Mouse (Mus musculus): ENCODE measurements around the gene Anks3. TPM values are rescaled to one million over a fixed set of nuclear protein-coding genes. Genes with fewer than 3 reads are reported as not detected.

Anks3 gene
- total and polyA plus RNA-seq, 3 experiments: 27.1 to 33.9 TPM; not detected in 1

DNA sequence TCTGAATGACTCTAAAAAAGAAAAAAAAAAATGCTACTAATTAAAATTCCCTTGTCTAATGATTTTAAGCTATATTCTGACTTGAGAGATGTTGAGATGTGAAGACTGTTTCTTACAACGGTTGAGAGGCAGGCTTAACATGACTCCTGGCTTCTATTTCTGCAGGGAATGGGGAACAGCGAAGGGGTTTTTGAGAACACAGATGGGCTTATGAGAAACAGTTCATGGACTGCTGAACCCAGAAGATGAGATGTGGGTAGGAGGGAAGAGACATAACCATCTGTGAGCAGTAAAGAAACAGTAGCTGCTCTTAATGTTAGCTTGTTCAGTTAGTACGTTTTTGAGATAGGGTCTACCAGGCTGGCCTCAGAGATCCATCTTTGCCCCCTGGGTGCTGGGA lies 7.4 kb downstream of the Anks3 start:
- peaks cover 0 to 6% of the 10 kb centered on the region in 2 experiments; a peak in 2 of 4 replicates for H3K36me3 ChIP-seq (ENCODE audit: control insufficient read depth in 1 of 2, insufficient read depth in 2 of 2, low read length in 2 of 2)
- H3K27me3 ChIP-seq (ENCODE audit: control insufficient read depth in 1 of 2, insufficient read depth in 2 of 2, low read length in 2 of 2): no peaks in the 10 kb centered on the region
- no peak for DNase-seq (ENCODE audit: low read depth, low spot score)

GRCm38 (mm10) chr16:4947378-4947777 lies 16.6 kb downstream of the Anks3 start:
- no peaks in the 10 kb centered on the region for H3K79me2 ChIP-seq (ENCODE audit: control insufficient read depth, insufficient read depth, low read length, poor library complexity)
- H3K27me3 ChIP-seq (ENCODE audit: control insufficient read depth in 1 of 2, insufficient read depth in 2 of 2, low read length in 2 of 2): no peaks in the 10 kb centered on the region
- no peak overlapping the region for H3K27ac ChIP-seq (ENCODE audit: control insufficient read depth, low read depth, low read length)
- no peaks in the 10 kb centered on the region for H3K4me1 ChIP-seq (ENCODE audit: control insufficient read depth in 1 of 2, insufficient read depth in 2 of 2, low read length in 2 of 2)
- peaks cover 0 to 6% of the 10 kb centered on the region in 2 experiments; a peak in 2 of 4 replicates for H3K36me3 ChIP-seq (ENCODE audit: control insufficient read depth in 1 of 2, insufficient read depth in 2 of 2, low read length in 2 of 2)
- no peaks in the 10 kb centered on the region for H3K9me3 ChIP-seq (replicated peaks; ENCODE audit: insufficient read depth, low read length)
- DNase-seq (ENCODE audit: low read depth, low spot score): no peak
- no peak overlapping the region for H3K4me3 ChIP-seq (ENCODE audit: control insufficient read depth in 1 of 2, insufficient read depth in 1 of 2, low read depth in 2 of 2, low read length in 2 of 2)
- no peak overlapping the region for H3K9ac ChIP-seq (ENCODE audit: control insufficient read depth, low read depth, low read length, poor library complexity, severe bottlenecking)
- TF ChIP-seq GABPA (IDR thresholded peaks at IDR 0.05; ENCODE audit: low read depth, low read length): no peak
- no peak for TF ChIP-seq RCOR1 (IDR thresholded peaks at IDR 0.05; ENCODE audit: low read depth, low read length)
- TF ChIP-seq UBTF (IDR thresholded peaks at IDR 0.05; ENCODE audit: borderline replicate concordance, insufficient read depth, low read depth, low read length): no peak
- TF ChIP-seq NELFE (IDR thresholded peaks at IDR 0.05; ENCODE audit: low read depth, low read length): no peak
- TF ChIP-seq MYC (IDR thresholded peaks at IDR 0.05; ENCODE audit: low read depth, low read length): no peak
- TF ChIP-seq CHD1 (IDR thresholded peaks at IDR 0.05; ENCODE audit: low read depth, low read length): no peak
- no peak for TF ChIP-seq ETS1 (IDR thresholded peaks at IDR 0.05; ENCODE audit: low read depth, low read length)
- TF ChIP-seq HCFC1 (IDR thresholded peaks at IDR 0.05; ENCODE audit: low read depth, low read length): no peak

More for the DNA sequence above, 7.4 kb downstream of the Anks3 start:
- Histone ChIP-seq H3K9me3 (replicated peaks; ENCODE audit: insufficient read depth, low read length) (no peaks in the 10 kb centered on the region), H3K4me3 (ENCODE audit: control insufficient read depth in 1 of 2, insufficient read depth in 1 of 2, low read depth in 2 of 2, low read length in 2 of 2) (no peak overlapping the region), H3K4me1 (ENCODE audit: control insufficient read depth in 1 of 2, insufficient read depth in 2 of 2, low read length in 2 of 2) (no peaks in the 10 kb centered on the region), H3K9ac (ENCODE audit: control insufficient read depth, low read depth, low read length, poor library complexity, severe bottlenecking) (no peak overlapping the region), H3K79me2 (ENCODE audit: control insufficient read depth, insufficient read depth, low read length, poor library complexity) (peaks cover 2% of the 10 kb centered on the region; the same call in 1 of the 2 replicates), H3K27ac (ENCODE audit: control insufficient read depth, low read depth, low read length) (no peak overlapping the region)
- TF ChIP-seq USF1 (IDR thresholded peaks at IDR 0.05; ENCODE audit: low read depth, low read length) (no peak), MAX (IDR thresholded peaks at IDR 0.05; ENCODE audit: low read length) (no peak), CHD2 (IDR thresholded peaks at IDR 0.05; ENCODE audit: low read length) (no peak), MYB (IDR thresholded peaks at IDR 0.05; ENCODE audit: low read depth, low read length) (no peak), MYC (IDR thresholded peaks at IDR 0.05; ENCODE audit: low read depth, low read length) (no peak), CTCF (IDR thresholded peaks at IDR 0.05 in 2 of 3, conservative IDR thresholded peaks at IDR 0.05 in 1 of 3; ENCODE audit: control insufficient read depth in 1 of 3, insufficient read depth in 1 of 3, low read depth in 2 of 3, low read length in 3 of 3, poor library complexity in 1 of 3, severe bottlenecking in 1 of 3) (no peak), ZKSCAN1 (IDR thresholded peaks at IDR 0.05; ENCODE audit: low read depth, low read length) (no peak), NRF1 (IDR thresholded peaks at IDR 0.05; ENCODE audit: insufficient read depth, low read depth, low read length, poor library complexity, severe bottlenecking) (no peak)

DNA sequence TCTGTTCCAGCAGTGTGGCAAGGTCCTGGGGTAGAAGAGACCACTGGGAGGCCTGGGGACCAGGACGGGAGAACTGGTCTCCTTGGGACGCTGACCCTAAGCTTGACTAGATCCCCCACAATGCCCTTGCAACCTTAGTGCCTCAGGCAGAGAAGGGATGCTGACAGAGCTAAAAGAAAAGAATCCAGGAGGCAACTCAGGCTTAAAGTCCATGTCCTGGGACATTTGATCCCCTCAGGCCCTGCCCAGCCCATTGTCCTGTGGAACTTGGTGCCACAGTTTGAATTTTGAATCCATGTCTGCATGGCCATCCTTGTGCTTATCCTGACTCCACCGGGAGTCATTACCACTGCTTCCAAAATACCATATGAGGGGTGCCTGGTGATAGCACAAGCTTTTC lies 17.9 kb downstream of the Anks3 start:
- no peak for DNase-seq (ENCODE audit: low read depth, low spot score)
- H3K36me3 ChIP-seq (ENCODE audit: control insufficient read depth in 1 of 2, insufficient read depth in 2 of 2, low read length in 2 of 2): peaks cover 0 to 1% of the 10 kb centered on the region in 2 experiments; a peak in 2 of 4 replicates
- no peaks in the 10 kb centered on the region for H3K27me3 ChIP-seq (ENCODE audit: control insufficient read depth in 1 of 2, insufficient read depth in 2 of 2, low read length in 2 of 2)
- TF ChIP-seq MEF2A (IDR thresholded peaks at IDR 0.05; ENCODE audit: extremely low read depth, insufficient replicate concordance, low read depth, low read length, poor library complexity, severe bottlenecking) (no peak), TAL1 (IDR thresholded peaks at IDR 0.05; ENCODE audit: low read length) (no peak), CHD1 (IDR thresholded peaks at IDR 0.05; ENCODE audit: low read depth, low read length) (no peak), ELF1 (IDR thresholded peaks at IDR 0.05; ENCODE audit: low read depth, low read length) (no peak), ZC3H11A (IDR thresholded peaks at IDR 0.05; ENCODE audit: low read depth, low read length) (no peak), RCOR1 (IDR thresholded peaks at IDR 0.05; ENCODE audit: low read depth, low read length) (no peak), TCF12 (IDR thresholded peaks at IDR 0.05; ENCODE audit: low read depth, low read length) (no peak), USF2 (IDR thresholded peaks at IDR 0.05; ENCODE audit: borderline replicate concordance in 1 of 2, insufficient read depth in 1 of 2, low read depth in 1 of 2, low read length in 2 of 2) (no peak), GABPA (IDR thresholded peaks at IDR 0.05; ENCODE audit: low read depth, low read length) (no peak), MAFK (IDR thresholded peaks at IDR 0.05; ENCODE audit: borderline replicate concordance, low read depth, low read length) (no peak), ETS1 (IDR thresholded peaks at IDR 0.05; ENCODE audit: low read depth, low read length) (no peak), TBP (IDR thresholded peaks at IDR 0.05; ENCODE audit: low read depth, low read length) (no peak), BHLHE40 (IDR thresholded peaks at IDR 0.05; ENCODE audit: borderline replicate concordance, low read depth, low read length) (no peak), E2F4 (IDR thresholded peaks at IDR 0.05; ENCODE audit: borderline replicate concordance, low read depth, low read length) (no peak), NELFE (IDR thresholded peaks at IDR 0.05; ENCODE audit: low read depth, low read length) (no peak)

More for the DNA sequence above, 17.9 kb downstream of the Anks3 start:
- no peaks in the 10 kb centered on the region for H3K79me2 ChIP-seq (ENCODE audit: control insufficient read depth, insufficient read depth, low read length, poor library complexity)
- no peaks in the 10 kb centered on the region for H3K9me3 ChIP-seq (replicated peaks; ENCODE audit: insufficient read depth, low read length)
- no peak overlapping the region for H3K4me3 ChIP-seq (ENCODE audit: control insufficient read depth in 1 of 2, insufficient read depth in 1 of 2, low read depth in 2 of 2, low read length in 2 of 2)
- H3K9ac ChIP-seq (ENCODE audit: control insufficient read depth, low read depth, low read length, poor library complexity, severe bottlenecking): no peak overlapping the region
- H3K27ac ChIP-seq (ENCODE audit: control insufficient read depth, low read depth, low read length): no peak overlapping the region
- H3K4me1 ChIP-seq (ENCODE audit: control insufficient read depth in 1 of 2, insufficient read depth in 2 of 2, low read length in 2 of 2): no peaks in the 10 kb centered on the region
